Mouse (Mus musculus) erythroblast, embryonic 14.5 days (primary cell): ENCODE measurements at regions not wholly inside any gene's neighbourhood (a gene's known extent, or its start where the extent isn't known, plus 50 kb on each side); places are given as distances from the start of the nearest gene placed in this dataset.

Experiments used
- GATA1 ChIP-seq: IDR thresholded peaks from 2 replicates; pipeline ENCODE4 v1.6.1; 2012; ENCODE audit warnings: low read length, inconsistent platforms, mixed read lengths
- TAL1 ChIP-seq: IDR thresholded peaks from 3 replicates; pipeline ENCODE4 v1.6.1; 2012; ENCODE audit warnings: low read length, inconsistent platforms, mixed read lengths

DNA sequence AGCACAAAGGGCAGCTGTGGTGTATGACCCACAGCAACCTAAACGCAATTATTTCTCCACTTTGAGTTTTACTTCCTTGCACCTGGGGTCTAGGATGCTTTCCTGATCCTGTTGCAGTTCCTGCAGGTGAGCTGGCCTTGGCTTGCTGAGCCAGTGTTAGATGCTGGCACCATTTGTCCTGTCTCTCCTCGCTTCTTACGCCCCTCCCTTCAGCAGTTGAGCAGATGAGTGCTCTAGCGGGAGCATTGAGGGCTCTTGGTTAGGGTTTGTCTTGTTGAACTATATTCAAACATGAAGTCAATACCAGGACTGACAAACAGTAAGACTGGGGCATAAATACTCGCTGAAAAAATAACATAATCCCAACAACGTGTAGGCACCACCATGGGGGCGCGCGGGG, 867.9 kb upstream of the Car8 start:
- TF ChIP-seq GATA1 (no peak), TAL1 (no peak)
